Mouse (Mus musculus) embryonic facial prominence, embryonic 13.5 days (tissue): ENCODE results near the gene Jarid2. TPM values are rescaled to one million over a fixed set of nuclear protein-coding genes. Genes with fewer than 3 reads are reported as not detected.

Experiments used
- ATAC-seq: fragments of 200-750 bp; cut with Nextera tagmentation; 2 replicates; pipeline ENCODE4 v1.8.0; 2017; ENCODE audit warnings: low read depth; ENCODE audit not compliant: insufficient number of reproducible peaks, insufficient read depth, low FRiP score, low TSS enrichment
- H3K27ac ChIP-seq: fragments of 300-500 bp; sonication (generic); 2 replicates; pipeline ENCODE4 v1.5.1; 2015; ENCODE audit warnings: moderate library complexity, mild to moderate bottlenecking, inconsistent platforms
- H3K27me3 ChIP-seq: fragments of 300-500 bp; sonication (generic); 2 replicates; pipeline ENCODE4 v1.6.1; 2015; ENCODE audit warnings: mild to moderate bottlenecking, inconsistent platforms
- H3K36me3 ChIP-seq: fragments of 300-500 bp; sonication (generic); 2 replicates; pipeline ENCODE4 v1.6.1; 2015; ENCODE audit warnings: mild to moderate bottlenecking, inconsistent platforms
- H3K4me1 ChIP-seq: fragments of 300-500 bp; sonication (generic); 2 replicates; pipeline ENCODE4 v1.6.1; 2015; ENCODE audit warnings: inconsistent platforms
- H3K4me2 ChIP-seq: fragments of 300-500 bp; sonication (generic); 2 replicates; pipeline ENCODE4 v1.6.1; 2015; ENCODE audit warnings: moderate library complexity, mild to moderate bottlenecking, inconsistent platforms
- H3K4me3 ChIP-seq: fragments of 300-500 bp; sonication (generic); 2 replicates; pipeline ENCODE4 v1.5.1; 2015; ENCODE audit warnings: mild to moderate bottlenecking, inconsistent platforms
- H3K9ac ChIP-seq: fragments of 300-500 bp; sonication (generic); 2 replicates; pipeline ENCODE4 v1.6.1; 2015; ENCODE audit warnings: mild to moderate bottlenecking, inconsistent platforms
- H3K9me3 ChIP-seq: fragments of 300-500 bp; sonication (generic); 2 replicates; pipeline ENCODE4 v1.6.1; 2016; ENCODE audit warnings: inconsistent platforms
- WGBS: fragments of 180-500 bp; shearing (Covaris S2); methylation state at CpG from one replicate; pipeline ENCODE4 v1.1.7; 2015; ENCODE audit warnings: mixed read lengths; 5-methylcytosine and 5-hydroxymethylcytosine counted together
- polyA plus RNA-seq: library from polyadenylated mRNA; unstranded; fragments of >200 nt; fragmentation: Nextera tagmentation; extraction: Ambion mirVana; gene quantifications from 2 replicates; pipeline ENCODE4 v1.2.1, GENCODE M21; 2015

The Jarid2 gene
- polyA plus RNA-seq, 1 experiment from 2014 or later: 34.6 TPM

- Histone ChIP-seq H3K27me3 (no peaks in the 10 kb centered on the region), H3K36me3 (no peaks in the 10 kb centered on the region), H3K9ac (no peak overlapping the region), H3K4me3 (no peak overlapping the region), H3K27ac (no peak overlapping the region), H3K4me2 (no peak overlapping the region), H3K9me3 (no peaks in the 10 kb centered on the region), H3K4me1 (peaks cover 57% of the 10 kb centered on the region)
- no peak for ATAC-seq
- 82% methylated on average over 9 of the region's 9 CpGs for WGBS
Observed at GRCm38 (mm10) chr13:44788352-44789125, 59.3 kb downstream of the Jarid2 start.

GRCm38 (mm10) chr13:44789982-44790381 lies 60.7 kb downstream of the Jarid2 start:
- H3K27me3 ChIP-seq: no peaks in the 10 kb centered on the region
- 53% methylated on average over 2 of the region's 2 CpGs for WGBS
- H3K9me3 ChIP-seq: no peaks in the 10 kb centered on the region
- peaks cover 65% of the 10 kb centered on the region for H3K4me1 ChIP-seq
- H3K4me2 ChIP-seq: no peak overlapping the region
- no peaks in the 10 kb centered on the region for H3K36me3 ChIP-seq
- no peak overlapping the region for H3K9ac ChIP-seq
- no peak overlapping the region for H3K4me3 ChIP-seq
- no peak overlapping the region for H3K27ac ChIP-seq
- ATAC-seq: no peak

DNA sequence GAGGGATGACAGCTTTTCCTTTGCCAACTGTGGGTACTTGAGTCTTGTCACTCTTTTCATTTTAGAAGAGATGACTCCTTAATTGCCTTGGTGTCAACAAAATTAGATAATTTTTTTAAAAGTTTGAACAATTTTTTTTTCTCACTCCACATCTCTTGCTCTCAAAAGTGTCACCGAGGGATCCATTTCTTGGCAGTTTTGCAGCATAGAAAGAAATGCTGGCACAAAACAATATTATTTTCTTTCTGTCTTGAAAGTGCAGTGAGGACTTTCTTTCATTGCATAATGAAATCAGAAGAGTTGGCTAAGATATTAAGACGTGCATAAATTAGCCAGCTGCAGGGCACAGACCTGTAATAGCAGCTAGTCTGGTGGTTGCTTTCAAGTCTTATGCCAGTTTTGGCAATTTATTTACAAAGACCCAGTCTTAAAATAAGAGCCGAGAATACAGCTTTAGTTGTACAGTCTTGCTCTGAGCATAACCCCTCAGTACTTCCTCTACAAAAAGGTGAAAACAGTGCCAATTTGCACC lies 63.2 kb downstream of the Jarid2 start:
- Histone ChIP-seq H3K4me2 (no peak overlapping the region), H3K27ac (no peak overlapping the region), H3K4me1 (peaks cover 61% of the 10 kb centered on the region), H3K9me3 (no peaks in the 10 kb centered on the region), H3K36me3 (no peaks in the 10 kb centered on the region), H3K9ac (no peak overlapping the region), H3K4me3 (no peak overlapping the region), H3K27me3 (no peaks in the 10 kb centered on the region)
- WGBS: 56% methylated on average over 3 of the region's 3 CpGs
- no peak for ATAC-seq

- 32% methylated on average over 3 of the region's 3 CpGs for WGBS
- no peak overlapping the region for H3K4me2 ChIP-seq
- ATAC-seq: no peak
- peaks cover 56% of the 10 kb centered on the region for H3K4me1 ChIP-seq
- H3K36me3 ChIP-seq: no peaks in the 10 kb centered on the region
- H3K4me3 ChIP-seq: no peak overlapping the region
- H3K9me3 ChIP-seq: no peaks in the 10 kb centered on the region
- no peak overlapping the region for H3K9ac ChIP-seq
- H3K27ac ChIP-seq: no peak overlapping the region
- no peaks in the 10 kb centered on the region for H3K27me3 ChIP-seq
Observed at GRCm38 (mm10) chr13:44795891-44796290, 66.6 kb downstream of the Jarid2 start.

DNA sequence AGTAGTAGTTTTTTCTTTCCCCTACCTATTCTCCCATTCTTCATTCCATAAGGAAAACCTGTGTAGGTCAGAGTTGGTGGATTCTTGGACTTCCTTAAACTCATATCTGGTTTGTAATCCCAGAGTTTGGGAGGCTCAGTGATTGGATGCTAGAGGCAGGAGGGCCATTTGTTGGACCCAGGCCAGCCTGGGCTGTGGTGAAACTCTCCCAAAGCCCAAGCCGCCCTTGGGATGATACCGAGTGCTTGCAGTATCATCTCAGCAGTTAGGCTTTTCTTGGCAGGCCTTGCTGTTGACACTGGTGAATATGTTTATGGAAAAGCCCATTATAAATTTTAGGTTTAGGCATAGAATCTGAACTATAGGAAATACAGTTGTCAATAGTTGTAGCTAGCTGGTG lies 67.5 kb downstream of the Jarid2 start:
- H3K9ac ChIP-seq: no peak overlapping the region
- H3K27ac ChIP-seq: no peak overlapping the region
- no peak overlapping the region for H3K4me3 ChIP-seq
- no peaks in the 10 kb centered on the region for H3K36me3 ChIP-seq
- 60% methylated on average over 2 of the region's 2 CpGs for WGBS
- H3K4me2 ChIP-seq: no peak overlapping the region
- H3K9me3 ChIP-seq: no peaks in the 10 kb centered on the region
- ATAC-seq: no peak
- H3K27me3 ChIP-seq: no peaks in the 10 kb centered on the region
- H3K4me1 ChIP-seq: peaks cover 51% of the 10 kb centered on the region

GRCm38 (mm10) chr13:44798280-44798679 lies 69.0 kb downstream of the Jarid2 start:
- no peak overlapping the region for H3K9ac ChIP-seq
- H3K9me3 ChIP-seq: no peaks in the 10 kb centered on the region
- 91% methylated on average over 3 of the region's 3 CpGs for WGBS
- H3K36me3 ChIP-seq: no peaks in the 10 kb centered on the region
- ATAC-seq: no peak
- H3K4me3 ChIP-seq: no peak overlapping the region
- H3K27me3 ChIP-seq: no peaks in the 10 kb centered on the region
- H3K4me2 ChIP-seq: no peak overlapping the region
- peaks cover 36% of the 10 kb centered on the region for H3K4me1 ChIP-seq
- no peak overlapping the region for H3K27ac ChIP-seq

DNA sequence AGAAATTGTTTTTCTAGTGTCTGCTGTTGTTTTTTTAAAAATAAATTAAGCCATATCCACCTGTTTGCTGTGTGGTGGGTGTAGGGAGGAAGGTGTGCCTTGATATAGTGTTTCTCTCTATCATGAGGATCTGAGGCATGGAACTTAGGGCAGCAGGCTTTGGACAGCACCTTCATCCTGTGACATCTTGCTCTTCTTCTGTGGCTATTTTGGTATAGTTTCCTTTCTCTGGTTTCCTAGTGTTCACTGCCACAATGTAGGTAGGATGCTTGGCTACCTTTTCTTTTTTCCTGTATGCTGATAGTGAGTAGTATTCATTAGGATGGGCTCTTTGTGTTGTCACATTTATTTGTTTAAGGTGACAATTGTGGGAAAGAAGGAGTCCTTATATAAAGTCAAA lies 69.9 kb downstream of the Jarid2 start:
- Histone ChIP-seq H3K27ac (no peak overlapping the region), H3K9ac (no peak overlapping the region), H3K4me2 (no peak overlapping the region), H3K27me3 (no peaks in the 10 kb centered on the region), H3K4me3 (no peak overlapping the region), H3K9me3 (no peaks in the 10 kb centered on the region), H3K36me3 (no peaks in the 10 kb centered on the region), H3K4me1 (peaks cover 28% of the 10 kb centered on the region)
- no peak for ATAC-seq

GRCm38 (mm10) chr13:44800059-44800458 lies 70.8 kb downstream of the Jarid2 start:
- no peak overlapping the region for H3K4me3 ChIP-seq
- no peak overlapping the region for H3K4me2 ChIP-seq
- no peaks in the 10 kb centered on the region for H3K9me3 ChIP-seq
- 76% methylated on average over 7 of the region's 7 CpGs for WGBS
- no peaks in the 10 kb centered on the region for H3K36me3 ChIP-seq
- H3K9ac ChIP-seq: no peak overlapping the region
- no peaks in the 10 kb centered on the region for H3K27me3 ChIP-seq
- H3K27ac ChIP-seq: no peak overlapping the region
- H3K4me1 ChIP-seq: peaks cover 27% of the 10 kb centered on the region
- no peak for ATAC-seq

DNA sequence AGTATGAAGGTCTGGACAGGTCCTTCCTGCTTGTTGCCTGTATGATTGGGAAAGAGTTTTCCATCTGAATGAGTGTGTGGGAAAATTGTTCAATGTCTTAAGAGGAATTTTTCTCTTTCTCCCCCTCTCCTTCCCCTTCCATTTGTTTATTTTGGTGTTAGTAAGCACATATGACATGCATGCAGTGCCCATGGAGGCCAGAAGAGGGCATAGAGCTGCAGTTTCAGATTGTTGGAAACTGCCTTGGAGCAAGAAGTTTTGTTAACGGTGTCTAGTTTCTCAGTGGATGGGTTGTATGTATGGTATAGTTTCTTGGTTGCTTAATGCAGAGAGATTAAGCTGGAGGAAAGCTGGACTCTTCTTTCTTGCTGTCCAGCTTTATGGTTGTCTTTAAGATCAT lies 75.6 kb downstream of the Jarid2 start:
- Histone ChIP-seq H3K9me3 (no peaks in the 10 kb centered on the region), H3K4me1 (peaks cover 32% of the 10 kb centered on the region), H3K9ac (no peak overlapping the region), H3K4me3 (no peak overlapping the region), H3K36me3 (no peaks in the 10 kb centered on the region), H3K27me3 (no peaks in the 10 kb centered on the region), H3K4me2 (no peak overlapping the region), H3K27ac (no peak overlapping the region)
- ATAC-seq: no peak
- WGBS: 13% methylated on average over 1 of the region's 1 CpGs

GRCm38 (mm10) chr13:44808307-44808706 lies 79.0 kb downstream of the Jarid2 start:
- Histone ChIP-seq H3K9ac (no peak overlapping the region), H3K9me3 (no peaks in the 10 kb centered on the region), H3K4me1 (peaks cover 37% of the 10 kb centered on the region), H3K4me2 (no peak overlapping the region), H3K4me3 (no peak overlapping the region), H3K27me3 (no peaks in the 10 kb centered on the region), H3K27ac (no peak overlapping the region), H3K36me3 (no peaks in the 10 kb centered on the region)
- WGBS: 81% methylated on average over 1 of the region's 1 CpGs
- no peak for ATAC-seq

GRCm38 (mm10) chr13:44811021-44811420 lies 81.7 kb downstream of the Jarid2 start:
- Histone ChIP-seq H3K9me3 (no peaks in the 10 kb centered on the region), H3K4me2 (no peak overlapping the region), H3K36me3 (no peaks in the 10 kb centered on the region), H3K9ac (no peak overlapping the region), H3K27me3 (no peaks in the 10 kb centered on the region), H3K4me3 (no peak overlapping the region), H3K4me1 (peaks cover 31% of the 10 kb centered on the region), H3K27ac (no peak overlapping the region)
- 58% methylated on average over 2 of the region's 2 CpGs for WGBS
- no peak for ATAC-seq

DNA sequence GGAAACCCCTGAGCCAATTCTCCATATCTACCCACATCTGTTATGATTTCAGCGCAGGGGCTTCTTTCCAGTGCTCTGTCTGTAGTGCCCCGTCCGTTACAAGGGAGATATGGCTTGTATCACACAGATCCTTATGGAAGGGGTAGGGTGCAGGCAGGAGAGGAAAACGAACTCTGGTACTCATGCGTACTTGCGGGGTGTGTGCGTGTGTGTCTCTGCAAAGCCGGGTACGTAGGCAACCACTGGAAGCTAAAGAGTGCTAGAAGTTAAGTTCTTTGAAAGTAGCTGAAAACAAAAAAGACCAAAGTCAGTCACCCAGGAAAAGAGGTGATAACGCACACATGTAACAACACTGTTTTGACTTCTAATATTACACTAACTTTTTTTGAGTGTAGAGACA lies 82.3 kb downstream of the Jarid2 start:
- ATAC-seq: no peak
- no peak overlapping the region for H3K4me2 ChIP-seq
- H3K36me3 ChIP-seq: no peaks in the 10 kb centered on the region
- H3K4me1 ChIP-seq: peaks cover 26% of the 10 kb centered on the region
- no peak overlapping the region for H3K27ac ChIP-seq
- 76% methylated on average over 10 of the region's 10 CpGs for WGBS
- no peaks in the 10 kb centered on the region for H3K27me3 ChIP-seq
- H3K4me3 ChIP-seq: no peak overlapping the region
- H3K9ac ChIP-seq: no peak overlapping the region
- H3K9me3 ChIP-seq: no peaks in the 10 kb centered on the region
